Mouse (Mus musculus): ENCODE measurements at regions not wholly inside any gene's neighbourhood (a gene's known extent, or its start where the extent isn't known, plus 50 kb on each side); places are given as distances from the start of the nearest gene placed in this dataset.

- TF ChIP-seq EP300 (IDR thresholded peaks at IDR 0.05) (no peak), CTCF (IDR thresholded peaks at IDR 0.05) (no peak)
These were observed 165.2 kb upstream of the Crygf start for GRCm38 (mm10) chr1:65761141-65761540.
